Mouse (Mus musculus): ENCODE measurements around the gene Myrip.

- TF ChIP-seq GATA1 (IDR thresholded peaks at IDR 0.05; ENCODE audit: borderline replicate concordance, low read length) (no peak), FLI1 (IDR thresholded peaks at IDR 0.05; ENCODE audit: low read length) (no peak)
Measured at GRCm38 (mm10) chr9:120322702-120323426, 21.6 kb downstream of the Myrip start.
